Mouse (Mus musculus): ENCODE measurements around the gene I0C0044D17Rik. TPM values are rescaled to one million over a fixed set of nuclear protein-coding genes. Genes with fewer than 3 reads are reported as not detected.
"Not testable (repeated sequence)": the region's sequence is repeated elsewhere in the genome, so short reads cannot be mapped to it uniquely, and the experiment has no call there.

Gene I0C0044D17Rik
- polyA plus RNA-seq, 1 experiment from 2014 or later, result not detected

DNA sequence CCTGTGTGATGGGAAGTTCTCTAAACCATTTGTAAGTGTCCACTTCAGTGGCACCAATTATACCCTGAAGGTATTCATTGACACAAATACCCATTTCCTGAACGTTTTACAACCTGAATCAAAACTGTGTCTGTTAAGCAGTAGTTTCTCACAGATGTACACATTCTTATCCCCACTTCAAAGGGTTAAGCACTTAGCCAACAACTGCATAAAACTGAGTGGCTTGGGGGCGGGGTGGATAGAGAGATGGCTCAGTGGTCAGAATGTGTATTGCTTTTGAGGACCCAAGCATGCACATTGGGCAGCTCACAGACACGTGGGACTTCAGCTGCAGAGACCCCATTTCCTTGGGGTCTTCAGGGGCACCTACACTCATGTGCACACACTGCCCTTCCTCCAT lies 22.8 kb upstream of the I0C0044D17Rik start:
- ChIA-PET CTCF (no interaction called here), POLR2A (no interaction called here)
- TF ChIP-seq CTCF (IDR thresholded peaks at IDR 0.05), result no peak
- in situ Hi-C loops (cut with MboI; ENCODE audit: low pct_unique_long_range_greater_than_20kb), result no loop called here
- no peaks in the 10 kb centered on the region for H3K27me3 ChIP-seq
- ATAC-seq (no peak), DNase-seq (ENCODE audit: low read depth, low spot score) (no peak)

GRCm38 (mm10) chr4:98845687-98846125 lies 22.1 kb upstream of the I0C0044D17Rik start:
- H3K27me3 ChIP-seq, result no peaks in the 10 kb centered on the region
- no peak for TF ChIP-seq CTCF (IDR thresholded peaks at IDR 0.05)
- POLR2A ChIA-PET, result no interaction called here
- in situ Hi-C loops (cut with MboI; ENCODE audit: low pct_unique_long_range_greater_than_20kb), result no loop called here
- DNase-seq (ENCODE audit: low read depth, low spot score), result no peak
- CTCF ChIA-PET, result no interaction called here
- no peak for ATAC-seq

GRCm38 (mm10) chr4:98845201-98845600 lies 21.6 kb upstream of the I0C0044D17Rik start:
- no peaks in the 10 kb centered on the region for H3K27me3 ChIP-seq
- DNase-seq (ENCODE audit: low read depth, low spot score) (no peak), ATAC-seq (no peak)
- ChIA-PET CTCF (no interaction called here), POLR2A (no interaction called here)
- in situ Hi-C loops (cut with MboI; ENCODE audit: low pct_unique_long_range_greater_than_20kb), result no loop called here
- no peak for TF ChIP-seq CTCF (IDR thresholded peaks at IDR 0.05)

DNA sequence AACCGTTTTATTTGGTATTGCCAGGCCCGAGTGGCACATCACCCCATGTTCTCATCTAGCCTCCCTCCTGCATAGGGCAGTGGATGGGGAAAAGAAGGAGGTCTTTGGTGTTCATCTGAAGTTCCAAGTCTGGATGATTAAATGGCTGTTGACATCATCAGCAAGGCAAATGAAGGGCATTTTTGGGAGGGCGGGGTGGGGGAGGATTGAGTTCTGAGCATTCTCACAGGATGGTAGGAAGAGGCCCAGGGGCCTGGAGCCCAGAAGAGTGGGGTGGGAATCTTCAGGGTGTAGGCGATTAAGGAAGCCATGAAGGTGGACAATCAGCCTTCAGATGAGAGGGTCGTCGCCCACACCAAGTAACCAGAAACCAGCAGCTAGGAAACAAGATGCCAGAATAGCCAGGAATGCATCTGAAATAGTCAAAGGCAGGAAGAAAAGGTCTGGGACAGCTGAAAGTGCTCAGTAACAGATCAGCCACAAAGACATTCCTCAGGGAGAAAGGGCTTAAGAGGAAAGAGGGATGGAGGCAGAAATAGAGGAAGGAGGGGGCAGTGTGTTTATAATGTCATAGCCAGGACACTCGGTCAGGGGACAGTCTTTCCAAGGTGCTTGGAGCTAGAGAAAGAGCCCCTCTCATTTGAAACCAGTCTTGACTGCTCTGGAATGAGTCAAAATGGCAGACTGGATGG lies 20.4 kb upstream of the I0C0044D17Rik start:
- CTCF ChIA-PET, result no interaction called here
- POLR2A ChIA-PET, result no interaction called here
- no peak for DNase-seq (ENCODE audit: low read depth, low spot score)
- TF ChIP-seq CTCF (IDR thresholded peaks at IDR 0.05), result no peak
- in situ Hi-C loops (cut with MboI; ENCODE audit: low pct_unique_long_range_greater_than_20kb), result no loop called here
- no peak for ATAC-seq
- no peaks in the 10 kb centered on the region for H3K27me3 ChIP-seq

DNA sequence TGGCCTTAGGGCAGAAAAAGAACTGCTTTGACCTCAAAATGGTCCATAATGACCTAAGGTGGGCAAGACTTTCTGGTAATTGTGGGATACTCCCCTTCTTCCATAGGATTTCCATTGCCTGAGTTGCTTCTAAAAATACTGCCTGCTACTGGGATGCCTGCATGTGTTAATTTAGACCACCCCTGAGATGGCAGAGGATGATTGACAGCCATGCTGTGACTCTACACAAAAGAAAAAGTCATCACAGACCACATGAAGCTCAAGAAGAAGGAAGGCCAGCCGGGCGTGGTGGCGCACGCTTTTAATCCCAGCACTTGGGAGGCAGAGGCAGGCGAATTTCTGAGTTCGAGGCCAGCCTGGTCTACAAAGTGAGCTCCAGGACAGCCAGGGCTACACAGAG lies 17.6 kb upstream of the I0C0044D17Rik start:
- DNase-seq (ENCODE audit: low read depth, low spot score); in situ Hi-C loops (cut with MboI; ENCODE audit: low pct_unique_long_range_greater_than_20kb); ATAC-seq; CTCF ChIA-PET; H3K27me3 ChIP-seq; POLR2A ChIA-PET: not testable (repeated sequence)

- no peaks in the 10 kb centered on the region for H3K27me3 ChIP-seq
- CTCF ChIA-PET, result no interaction called here
- ATAC-seq, result no peak
- no peak for DNase-seq (ENCODE audit: low read depth, low spot score)
- no peak for TF ChIP-seq CTCF (IDR thresholded peaks at IDR 0.05)
- in situ Hi-C loops (cut with MboI; ENCODE audit: low pct_unique_long_range_greater_than_20kb), result no loop called here
- POLR2A ChIA-PET, result no interaction called here
Observed at GRCm38 (mm10) chr4:98840526-98840925, 16.9 kb upstream of the I0C0044D17Rik start.

- DNase-seq (ENCODE audit: low read depth, low spot score), result no peak
- in situ Hi-C loops (cut with MboI; ENCODE audit: low pct_unique_long_range_greater_than_20kb), result no loop called here
- ChIA-PET CTCF (no interaction called here), POLR2A (no interaction called here)
- no peak for TF ChIP-seq CTCF (IDR thresholded peaks at IDR 0.05)
- no peaks in the 10 kb centered on the region for H3K27me3 ChIP-seq
- ATAC-seq, result no peak
Observed at GRCm38 (mm10) chr4:98838913-98839312, 15.3 kb upstream of the I0C0044D17Rik start.

- POLR2A ChIA-PET, result no interaction called here
- in situ Hi-C loops (cut with MboI; ENCODE audit: low pct_unique_long_range_greater_than_20kb), result no loop called here
- no peak for TF ChIP-seq CTCF (IDR thresholded peaks at IDR 0.05)
- CTCF ChIA-PET, result interaction anchor here (1.2 kb wide), 1 partner anchor 19 kb away, joined by 3 read pairs; no protein-coding TSS in a partner anchor
- DNase-seq (ENCODE audit: low read depth, low spot score) (no peak), ATAC-seq (no peak)
- H3K27me3 ChIP-seq, result no peaks in the 10 kb centered on the region
Observed at GRCm38 (mm10) chr4:98837715-98838505, 14.3 kb upstream of the I0C0044D17Rik start.

- ChIA-PET CTCF (no interaction called here), POLR2A (no interaction called here)
- DNase-seq (ENCODE audit: low read depth, low spot score) (no peak), ATAC-seq (peak; percentile 83)
- in situ Hi-C loops (cut with MboI; ENCODE audit: low pct_unique_long_range_greater_than_20kb), result no loop called here
- H3K27me3 ChIP-seq, result no peaks in the 10 kb centered on the region
- TF ChIP-seq CTCF (IDR thresholded peaks at IDR 0.05), result no peak
Observed at GRCm38 (mm10) chr4:98836519-98836918, 12.9 kb upstream of the I0C0044D17Rik start.

DNA sequence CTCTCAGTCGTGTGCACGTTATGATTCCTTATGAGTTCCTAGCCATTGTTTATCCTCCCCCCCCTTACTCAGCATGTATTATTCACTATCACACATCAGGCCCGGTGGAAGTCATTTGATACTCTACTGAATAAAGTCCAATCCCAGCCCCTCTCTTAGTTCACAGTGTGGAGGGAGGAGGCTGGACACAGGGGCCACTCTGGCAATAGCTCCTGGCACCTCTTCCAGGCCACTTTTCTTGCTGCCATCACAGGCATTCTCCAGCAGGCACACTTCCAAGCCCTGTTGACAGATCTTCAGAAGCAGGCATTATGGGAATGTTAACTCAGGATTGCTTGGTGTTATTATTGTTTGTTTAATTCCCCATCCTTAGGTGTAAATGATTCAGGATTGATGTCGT lies 11.1 kb upstream of the I0C0044D17Rik start:
- TF ChIP-seq CTCF (IDR thresholded peaks at IDR 0.05), result no peak
- in situ Hi-C loops (cut with MboI; ENCODE audit: low pct_unique_long_range_greater_than_20kb), result no loop called here
- no peak for ATAC-seq
- DNase-seq (ENCODE audit: low read depth, low spot score), result no peak
- CTCF ChIA-PET, result no interaction called here
- POLR2A ChIA-PET, result no interaction called here
- no peaks in the 10 kb centered on the region for H3K27me3 ChIP-seq

DNA sequence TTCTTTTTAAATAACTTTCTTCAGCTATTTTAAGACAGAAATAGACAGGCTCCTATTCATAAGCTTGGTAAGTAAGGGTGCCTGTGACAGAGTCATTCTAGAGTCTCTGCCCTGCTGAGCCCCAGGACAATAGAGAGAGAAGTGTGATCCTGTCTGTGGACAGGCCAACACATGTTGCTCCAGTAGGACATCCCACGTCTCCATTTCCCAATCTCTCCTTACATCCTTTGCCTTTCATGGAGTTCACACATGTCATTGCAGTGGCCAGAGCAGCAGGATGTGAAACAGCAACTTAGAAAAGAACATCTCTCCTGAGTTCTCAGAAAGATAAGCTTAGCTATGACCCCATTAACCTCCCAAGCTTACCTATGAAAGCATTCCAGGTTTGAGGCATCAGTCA lies 8.1 kb upstream of the I0C0044D17Rik start:
- CTCF ChIA-PET, result no interaction called here
- in situ Hi-C loops (cut with MboI; ENCODE audit: low pct_unique_long_range_greater_than_20kb), result no loop called here
- no peak for ATAC-seq

More for the DNA sequence above, 8.1 kb upstream of the I0C0044D17Rik start:
- no peak for TF ChIP-seq CTCF (IDR thresholded peaks at IDR 0.05)
- POLR2A ChIA-PET, result no interaction called here
- no peak for DNase-seq (ENCODE audit: low read depth, low spot score)
- H3K27me3 ChIP-seq, result no peaks in the 10 kb centered on the region

All from Patski (cell line).